ENCODE assay signal across 10 mouse cellular contexts in the genomic region with DNA sequence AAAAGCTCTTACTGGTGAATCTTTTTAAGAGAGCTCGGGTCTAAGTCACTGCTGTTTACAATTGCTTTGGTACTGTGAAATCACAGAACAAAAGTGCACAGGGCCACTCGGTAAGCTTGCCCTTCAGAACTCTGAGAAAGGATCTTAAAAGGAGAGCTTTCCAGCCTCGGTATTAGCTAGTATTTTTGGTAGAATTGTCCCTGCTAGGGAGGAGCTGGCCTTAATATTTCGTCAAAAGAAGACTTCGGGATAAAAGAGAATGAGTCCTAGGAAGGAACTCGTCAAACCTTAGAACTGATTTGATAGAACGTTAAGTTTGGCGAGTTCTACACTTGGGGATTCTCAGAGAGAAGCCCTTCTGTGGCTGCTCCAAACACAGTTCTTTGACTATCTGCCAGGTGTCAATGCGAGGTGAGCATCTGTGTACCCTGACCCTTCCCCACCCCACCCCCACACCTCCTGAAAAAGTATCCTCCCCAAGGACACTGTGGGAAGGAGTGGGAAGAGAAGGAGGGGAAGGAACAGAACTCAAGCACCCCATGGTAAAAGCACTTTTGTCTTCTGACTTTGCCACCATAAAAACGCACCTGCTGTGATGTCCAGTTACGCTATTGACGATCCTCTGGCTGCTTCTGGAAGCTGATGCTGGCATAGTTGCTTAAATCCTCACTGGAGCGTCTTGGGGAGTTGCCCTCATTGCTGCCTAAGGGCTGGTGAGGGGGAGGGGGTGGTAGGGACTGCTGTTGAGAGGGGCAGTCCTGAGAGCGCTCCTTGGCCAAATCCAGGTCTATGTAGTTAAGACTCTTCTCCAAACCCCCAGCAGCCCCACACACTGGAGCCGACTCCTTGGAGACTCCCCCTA. TPM values are rescaled to one million over a fixed set of nuclear protein-coding genes. Genes with fewer than 3 reads are reported as not detected.
DNase-seq lines count a peak whose midpoint lies in the region; ATAC-seq and TF ChIP-seq lines count a peak whose summit lies in the region.
"Had no signal": no experiment of that assay in that cellular context is flagged by ENCODE, and none has a peak within 500 bp of the region (broad histone marks: within the 10 kb centered on the region; RNA-seq: fewer than 3 reads in every experiment).

No protein-coding gene starts in this region.

- peak overlapping the region; percentile 54 for H3K27ac ChIP-seq in forebrain, embryonic 16.5 days (ENCODE audit: low read length)
- H3K27ac ChIP-seq in intestine, embryonic 15.5 days, result no peak overlapping the region
- H3K27ac ChIP-seq in midbrain, postnatal 0 days (ENCODE audit: low read depth, low read length), result no peak overlapping the region

- no peaks in the 10 kb centered on the region for H3K36me3 ChIP-seq in forebrain, embryonic 16.5 days (ENCODE audit: control insufficient read depth, insufficient read depth)
- no peaks in the 10 kb centered on the region for H3K36me3 ChIP-seq in intestine, embryonic 15.5 days
- H3K36me3 ChIP-seq in midbrain, postnatal 0 days (ENCODE audit: insufficient read depth, low read length), result no peaks in the 10 kb centered on the region
- H3K36me3 ChIP-seq: G1E had no signal

- H3K27me3 ChIP-seq in forebrain, embryonic 16.5 days (replicated peaks; ENCODE audit: control insufficient read depth, insufficient read depth, low read length), result no peaks in the 10 kb centered on the region
- H3K27me3 ChIP-seq in intestine, embryonic 15.5 days (replicated peaks), result 0 out of 2 replicates have a peak, but pooled peaks cover 8% of the 10 kb centered on the region
- no peaks in the 10 kb centered on the region for H3K27me3 ChIP-seq in midbrain, postnatal 0 days (ENCODE audit: insufficient read depth, low read length)

- no peak for ATAC-seq in forebrain, embryonic 16.5 days
- ATAC-seq in intestine, embryonic 15.5 days, result no peak
- no peak for ATAC-seq in midbrain, postnatal 0 days (ENCODE audit: low FRiP score)

- peaks cover 58% of the 10 kb centered on the region for H3K4me1 ChIP-seq in forebrain, embryonic 16.5 days (replicated peaks; ENCODE audit: control insufficient read depth, insufficient read depth, low read length)
- H3K4me1 ChIP-seq in intestine, embryonic 15.5 days (replicated peaks), result peaks cover 31% of the 10 kb centered on the region
- H3K4me1 ChIP-seq in midbrain, postnatal 0 days (ENCODE audit: insufficient read depth, low read length), result peaks cover 18% of the 10 kb centered on the region; the same call in 1 of the 2 replicates

- H3K4me2 ChIP-seq in forebrain, embryonic 16.5 days (ENCODE audit: low read length), result peak overlapping the region; percentile 85
- peak overlapping the region; percentile 86 for H3K4me2 ChIP-seq in intestine, embryonic 15.5 days (replicated peaks)
- H3K4me2 ChIP-seq in midbrain, postnatal 0 days (ENCODE audit: low read depth, low read length, poor library complexity, severe bottlenecking), result peak overlapping the region; percentile 73

- H3K4me3 ChIP-seq in forebrain, embryonic 16.5 days (replicated peaks; ENCODE audit: low read length), result peak overlapping the region; percentile 49
- H3K4me3 ChIP-seq in intestine, embryonic 15.5 days (replicated peaks), result peak overlapping the region; percentile 31
- H3K4me3 ChIP-seq in midbrain, postnatal 0 days (ENCODE audit: low read depth, low read length), result peak overlapping the region; percentile 47

- WGBS in forebrain, embryonic 16.5 days, result 12% methylated on average over 15 of the region's 15 CpGs
- WGBS in intestine, embryonic 15.5 days, result 31% methylated on average over 15 of the region's 15 CpGs
- WGBS in midbrain, postnatal 0 days, result 17% methylated on average over 15 of the region's 15 CpGs

- no peak for TF ChIP-seq CTCF in midbrain, postnatal 0 days (IDR thresholded peaks at IDR 0.05)

- no peaks in the 10 kb centered on the region for H3K9me3 ChIP-seq in forebrain, embryonic 16.5 days (ENCODE audit: control insufficient read depth, low read length)
- H3K9me3 ChIP-seq in intestine, embryonic 15.5 days, result no peaks in the 10 kb centered on the region
- no peaks in the 10 kb centered on the region for H3K9me3 ChIP-seq in midbrain, postnatal 0 days (ENCODE audit: low read length)

- DNase-seq in embryo, embryonic 10.5 days (ENCODE audit: low spot score), result peak; percentile 49
- DNase-seq in embryo, embryonic 11 days, result no peak
- peak; percentile 56 for DNase-seq in Muller cell, postnatal 12 days (ENCODE audit: inconsistent ontology term)
- no peak for DNase-seq in midbrain, postnatal 0 days (ENCODE audit: low spot score)
- DNase-seq in thymus, postnatal 4 days, result no peak
- DNase-seq in urinary bladder, postnatal 4 days (ENCODE audit: low spot score in 2 of 2), result no peak

- peak overlapping the region; percentile 64 for H3K9ac ChIP-seq in forebrain, embryonic 16.5 days (replicated peaks; ENCODE audit: low read depth, low read length)
- H3K9ac ChIP-seq in intestine, embryonic 15.5 days, result peak overlapping the region; percentile 23; the same call in 1 of the 2 replicates
- H3K9ac ChIP-seq in midbrain, postnatal 0 days (replicated peaks; ENCODE audit: low read length, poor library complexity, severe bottlenecking), result peak overlapping the region; percentile 55

RNA-seq across cellular contexts. Expression of a gene that starts 4.8 kb away (rescaled TPM):
- polyA plus RNA-seq in forebrain, embryonic 16.5 days (2015; fragmentation: Nextera tagmentation; extraction: Ambion mirVana), result 9.2 and 11.0 TPM in 2 replicates
- 2.7 and 3.3 TPM in 2 replicates for polyA plus RNA-seq in intestine, embryonic 15.5 days (2015; fragmentation: Nextera tagmentation; extraction: Ambion mirVana)
- 56.9 and 61.2 TPM in 2 replicates for total RNA-seq in midbrain, postnatal 0 days (2014; rRNA removed)
- polyA plus RNA-seq in midbrain, postnatal 0 days (2015; fragmentation: Nextera tagmentation; extraction: Ambion mirVana), result 4.7 and 5.0 TPM in 2 replicates
- polyA plus RNA-seq: G1E had no signal

RNA-seq across cellular contexts. Expression of a gene that starts 29.8 kb away (rescaled TPM):
- polyA plus RNA-seq in forebrain, embryonic 16.5 days (2015; fragmentation: Nextera tagmentation; extraction: Ambion mirVana), result 4.6 and 5.8 TPM in 2 replicates
- polyA plus RNA-seq in intestine, embryonic 15.5 days (2015; fragmentation: Nextera tagmentation; extraction: Ambion mirVana), result 9.8 and 10.2 TPM in 2 replicates
- total RNA-seq in midbrain, postnatal 0 days (2014; rRNA removed), result 3.6 and 6.9 TPM in 2 replicates
- 2.3 and 2.8 TPM in 2 replicates for polyA plus RNA-seq in midbrain, postnatal 0 days (2015; fragmentation: Nextera tagmentation; extraction: Ambion mirVana)

RNA-seq across cellular contexts. Expression of a gene that starts 53.5 kb away (rescaled TPM):
- 30.1 and 34.5 TPM in 2 replicates for polyA plus RNA-seq in forebrain, embryonic 16.5 days (2015; fragmentation: Nextera tagmentation; extraction: Ambion mirVana)
- polyA plus RNA-seq in intestine, embryonic 15.5 days (2015; fragmentation: Nextera tagmentation; extraction: Ambion mirVana), result 8.6 and 9.2 TPM in 2 replicates
- total RNA-seq in midbrain, postnatal 0 days (2014; rRNA removed), result not detected in 2 replicates
- polyA plus RNA-seq in midbrain, postnatal 0 days (2015; fragmentation: Nextera tagmentation; extraction: Ambion mirVana), result 16.3 and 16.8 TPM in 2 replicates
- total RNA-seq: gastrocnemius, postnatal 4 days had no signal
- polyA plus RNA-seq: G1E had no signal

Comparison
In these comparisons a context has a peak if more than half of its experiments do, and no peak if none do; other contexts are left out.
1. DNase-seq: peak in embryo, embryonic 10.5 days (single experiment) and Muller cell, postnatal 12 days (single experiment); none in embryo, embryonic 11 days (single experiment), midbrain, postnatal 0 days (single experiment), thymus, postnatal 4 days (single experiment) and urinary bladder, postnatal 4 days (0 of 2).
2. Peak in every context shown above with its lines, with median percentiles within 50 percentile points of each other: H3K4me2 ChIP-seq, H3K4me3 ChIP-seq and H3K9ac ChIP-seq.